Mouse (Mus musculus) embryo, embryonic 11 days (tissue): Measurements from ENCODE around the gene Usf1.
A peak's percentile ranks its signal among the peaks of the same experiment; 100 is the strongest.

Experiments used
- DNase-seq: peaks from one replicate; pipeline ENCODE4 v3.0.0-alpha.2; 2015

Usf1 gene

GRCm38 (mm10) chr1:171457568-171457967 is 46.5 kb downstream of the Usf1 start:
- no peak for DNase-seq

GRCm38 (mm10) chr1:171459791-171460190 is 48.7 kb downstream of the Usf1 start:
- DNase-seq: peak; percentile 26

GRCm38 (mm10) chr1:171460551-171461503 is 49.7 kb downstream of the Usf1 start:
- DNase-seq: no peak

GRCm38 (mm10) chr1:171463133-171463532 is 52.0 kb downstream of the Usf1 start:
- DNase-seq: no peak

- DNase-seq: no peak
These were observed 54.8 kb downstream of the Usf1 start for GRCm38 (mm10) chr1:171465749-171466412.

GRCm38 (mm10) chr1:171466565-171466964 is 55.5 kb downstream of the Usf1 start:
- no peak for DNase-seq
